Mouse (Mus musculus) embryonic facial prominence, embryonic 10.5 days (tissue): ENCODE data around the gene Lcorl. TPM values are rescaled to one million over a fixed set of nuclear protein-coding genes. Genes with fewer than 3 reads are reported as not detected.

Experiments used
- DNase-seq: peaks from one replicate; pipeline ENCODE4 v3.0.0-alpha.2; 2017; ENCODE audit warnings: low spot score
- H3K27ac ChIP-seq: fragments of 300-500 bp; sonication (generic); replicated peaks from 2 replicates; pipeline ENCODE4 v1.5.1; 2016; ENCODE audit warnings: mild to moderate bottlenecking
- H3K27me3 ChIP-seq: fragments of 300-500 bp; sonication (generic); replicated peaks from 2 replicates; pipeline ENCODE4 v1.6.1; 2016; ENCODE audit warnings: low read depth, mild to moderate bottlenecking; ENCODE audit not compliant: poor library complexity, severe bottlenecking
- H3K36me3 ChIP-seq: fragments of 300-500 bp; sonication (generic); replicated peaks from 2 replicates; pipeline ENCODE4 v1.6.1; 2016; ENCODE audit warnings: mild to moderate bottlenecking, moderate library complexity
- H3K4me1 ChIP-seq: fragments of 300-500 bp; sonication (generic); 2 replicates; pipeline ENCODE4 v1.6.1; 2016
- H3K4me3 ChIP-seq: fragments of 300-500 bp; sonication (generic); 2 replicates; pipeline ENCODE4 v1.5.1; 2016; ENCODE audit warnings: mild to moderate bottlenecking, moderate library complexity
- H3K9me3 ChIP-seq: fragments of 300-500 bp; sonication (generic); 2 replicates; pipeline ENCODE4 v1.6.1; 2016; ENCODE audit warnings: mild to moderate bottlenecking
- WGBS: fragments of 180-500 bp; shearing (Covaris S2); methylation state at CpG from one replicate; pipeline ENCODE4 v1.1.7; 2016; 5-methylcytosine and 5-hydroxymethylcytosine counted together
- polyA plus RNA-seq: library from polyadenylated mRNA; unstranded; fragments of >200 nt; fragmentation: Nextera tagmentation; extraction: Ambion mirVana; gene quantifications from 2 replicates; pipeline ENCODE4 v1.2.1, GENCODE M21; 2016

Gene Lcorl
- polyA plus RNA-seq, 1 experiment from 2014 or later = 29.2 TPM

GRCm38 (mm10) chr5:45844723-45845122, 12.7 kb downstream of the Lcorl start:
- H3K36me3 ChIP-seq = peaks cover 6% of the 10 kb centered on the region
- WGBS = 94% methylated on average over 6 of the region's 6 CpGs

GRCm38 (mm10) chr5:45835131-45835530, 22.3 kb downstream of the Lcorl start:
- no peak for DNase-seq
- no peak overlapping the region for H3K4me3 ChIP-seq
- H3K36me3 ChIP-seq = peaks cover 17% of the 10 kb centered on the region
- H3K27ac ChIP-seq = no peak overlapping the region
- H3K4me1 ChIP-seq = no peaks in the 10 kb centered on the region
- H3K27me3 ChIP-seq = no peaks in the 10 kb centered on the region
- 89% methylated on average over 2 of the region's 2 CpGs for WGBS
- peaks cover 14% of the 10 kb centered on the region for H3K9me3 ChIP-seq

More at GRCm38 (mm10) chr5:45844723-45845122, 12.7 kb downstream of the Lcorl start:
- Histone ChIP-seq H3K4me1 (no peaks in the 10 kb centered on the region), H3K4me3 (no peak overlapping the region), H3K9me3 (no peaks in the 10 kb centered on the region), H3K27me3 (no peaks in the 10 kb centered on the region), H3K27ac (no peak overlapping the region)
- no peak for DNase-seq

- Histone ChIP-seq H3K27ac (no peak overlapping the region), H3K4me3 (no peak overlapping the region), H3K36me3 (peaks cover 29% of the 10 kb centered on the region), H3K27me3 (no peaks in the 10 kb centered on the region), H3K4me1 (no peaks in the 10 kb centered on the region), H3K9me3 (peaks cover 24% of the 10 kb centered on the region)
- WGBS = 95% methylated on average over 4 of the region's 4 CpGs
- no peak for DNase-seq
Measured at GRCm38 (mm10) chr5:45811527-45811926, 45.9 kb downstream of the Lcorl start.

GRCm38 (mm10) chr5:45791864-45792263, 65.6 kb downstream of the Lcorl start:
- H3K27me3 ChIP-seq = no peaks in the 10 kb centered on the region
- H3K4me3 ChIP-seq = no peak overlapping the region
- 93% methylated on average over 7 of the region's 7 CpGs for WGBS
- H3K4me1 ChIP-seq = no peaks in the 10 kb centered on the region
- no peak overlapping the region for H3K27ac ChIP-seq
- H3K36me3 ChIP-seq = peaks cover 15% of the 10 kb centered on the region; the same call in 1 of the 2 replicates
- no peak for DNase-seq
- H3K9me3 ChIP-seq = no peaks in the 10 kb centered on the region

DNA sequence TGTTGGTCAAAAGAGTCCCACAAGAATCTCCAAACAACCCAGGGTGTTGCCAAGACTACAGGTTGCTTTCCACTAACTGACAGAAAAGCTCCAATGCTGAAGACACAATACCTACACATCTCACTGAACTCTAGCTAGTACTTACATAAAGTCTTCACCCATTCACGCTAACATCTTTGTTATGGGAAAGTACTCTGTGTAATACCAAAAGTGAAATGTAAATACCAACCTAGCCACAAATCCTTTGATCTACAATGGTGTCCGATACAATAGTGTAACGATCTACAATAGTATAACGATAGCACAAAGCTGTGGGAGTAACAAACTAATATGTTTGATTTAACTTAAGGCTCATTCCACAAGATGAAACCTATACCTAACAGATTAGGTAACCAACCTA, 67.2 kb downstream of the Lcorl start:
- Histone ChIP-seq H3K4me3 (no peak overlapping the region), H3K36me3 (peaks cover 15% of the 10 kb centered on the region; the same call in 1 of the 2 replicates), H3K4me1 (no peaks in the 10 kb centered on the region), H3K27me3 (no peaks in the 10 kb centered on the region), H3K27ac (no peak overlapping the region), H3K9me3 (no peaks in the 10 kb centered on the region)
- no peak for DNase-seq
- WGBS = 97% methylated on average over 4 of the region's 4 CpGs

DNA sequence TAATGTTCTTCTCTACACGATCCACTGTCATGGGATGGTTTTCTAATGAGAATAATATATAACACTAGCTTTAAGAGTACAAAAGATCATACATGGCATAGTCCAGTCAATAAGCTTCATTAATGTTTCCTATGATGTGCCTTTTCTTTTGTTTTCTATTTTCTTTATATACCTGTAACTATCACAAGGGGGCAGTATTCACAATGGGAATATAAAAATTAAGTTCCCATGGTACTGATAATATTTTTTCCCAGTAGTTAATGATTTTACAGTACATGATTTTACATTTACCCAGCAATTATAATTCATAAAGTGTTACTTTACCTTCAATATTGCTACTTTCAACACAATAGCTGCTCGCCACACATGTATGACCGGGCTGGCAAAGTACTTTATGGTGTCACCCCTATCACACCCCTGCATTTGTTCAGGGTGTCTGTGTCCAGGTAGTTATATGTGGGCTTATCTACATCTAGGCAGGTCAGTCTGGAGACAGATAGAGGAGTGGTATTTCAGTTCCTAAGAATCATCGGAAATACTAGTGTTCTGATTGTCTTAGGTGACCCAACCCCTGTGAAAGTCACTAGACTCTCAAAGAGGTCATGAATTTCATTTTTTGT, 99.8 kb downstream of the Lcorl start:
- no peaks in the 10 kb centered on the region for H3K4me1 ChIP-seq
- no peak for DNase-seq
- no peaks in the 10 kb centered on the region for H3K27me3 ChIP-seq
- no peak overlapping the region for H3K27ac ChIP-seq
- no peaks in the 10 kb centered on the region for H3K9me3 ChIP-seq
- WGBS = 89% methylated on average over 4 of the region's 4 CpGs
- H3K36me3 ChIP-seq = no peaks in the 10 kb centered on the region
- no peak overlapping the region for H3K4me3 ChIP-seq

GRCm38 (mm10) chr5:45737911-45738310, 119.5 kb downstream of the Lcorl start:
- WGBS = 100% methylated on average over 1 of the region's 1 CpGs
- Histone ChIP-seq H3K36me3 (peaks cover 32% of the 10 kb centered on the region), H3K9me3 (no peaks in the 10 kb centered on the region), H3K4me3 (no peak overlapping the region), H3K27me3 (no peaks in the 10 kb centered on the region), H3K4me1 (no peaks in the 10 kb centered on the region), H3K27ac (no peak overlapping the region)
- DNase-seq = no peak

DNA sequence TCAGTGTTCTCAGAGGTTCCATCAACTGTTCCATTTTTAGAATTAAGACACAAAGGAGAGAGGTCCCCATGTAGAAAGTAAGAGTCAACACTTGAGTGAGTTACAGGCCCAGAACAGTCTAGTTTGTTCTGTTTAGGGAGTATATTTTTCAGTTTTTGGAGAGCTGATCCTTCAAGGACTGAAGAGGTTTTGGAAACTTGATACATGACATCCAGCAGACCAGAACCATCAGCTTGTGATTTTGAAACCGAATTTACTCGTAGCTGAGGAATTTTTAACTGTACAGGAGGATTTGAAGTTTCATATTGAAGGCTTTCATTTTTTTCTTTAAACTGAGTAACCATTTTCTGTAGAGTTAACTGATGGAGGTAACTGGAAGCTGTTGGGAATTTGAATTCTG, 123.7 kb downstream of the Lcorl start:
- no peaks in the 10 kb centered on the region for H3K9me3 ChIP-seq
- WGBS = 85% methylated on average over 2 of the region's 2 CpGs
- no peak for DNase-seq
- peaks cover 19% of the 10 kb centered on the region for H3K36me3 ChIP-seq
- no peaks in the 10 kb centered on the region for H3K4me1 ChIP-seq
- no peak overlapping the region for H3K27ac ChIP-seq
- H3K4me3 ChIP-seq = no peak overlapping the region
- H3K27me3 ChIP-seq = no peaks in the 10 kb centered on the region

- H3K27ac ChIP-seq = no peak overlapping the region
- no peak overlapping the region for H3K4me3 ChIP-seq
- no peaks in the 10 kb centered on the region for H3K27me3 ChIP-seq
- 91% methylated on average over 6 of the region's 6 CpGs for WGBS
- H3K36me3 ChIP-seq = peaks cover 3% of the 10 kb centered on the region; the same call in 1 of the 2 replicates
- H3K9me3 ChIP-seq = no peaks in the 10 kb centered on the region
- no peak for DNase-seq
- no peaks in the 10 kb centered on the region for H3K4me1 ChIP-seq
Measured at GRCm38 (mm10) chr5:45718848-45719488, 138.4 kb downstream of the Lcorl start.

GRCm38 (mm10) chr5:45709653-45710052, 147.8 kb downstream of the Lcorl start:
- no peak overlapping the region for H3K27ac ChIP-seq
- no peak for DNase-seq
- no peaks in the 10 kb centered on the region for H3K4me1 ChIP-seq
- no peaks in the 10 kb centered on the region for H3K9me3 ChIP-seq
- WGBS = 86% methylated on average over 2 of the region's 2 CpGs
- H3K27me3 ChIP-seq = no peaks in the 10 kb centered on the region
- peaks cover 47% of the 10 kb centered on the region for H3K36me3 ChIP-seq
- no peak overlapping the region for H3K4me3 ChIP-seq

DNA sequence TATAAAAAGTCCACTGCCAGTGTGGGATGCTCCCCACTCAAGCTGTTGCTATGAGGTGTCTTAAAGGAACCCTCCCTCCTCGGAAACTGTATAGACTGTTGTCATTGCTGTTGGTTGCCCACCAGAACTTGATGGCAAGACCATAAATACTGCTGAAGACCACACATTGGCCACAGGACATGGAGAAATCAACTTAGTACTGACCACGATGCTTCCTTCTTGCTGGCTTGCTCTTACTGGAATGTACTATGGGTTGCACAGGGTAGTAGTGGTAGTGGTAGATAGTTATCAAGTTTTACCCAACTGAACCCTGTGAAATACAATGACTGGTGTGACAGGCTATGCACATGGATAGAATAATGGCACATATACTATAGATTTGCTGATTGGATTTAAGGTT, 150.6 kb downstream of the Lcorl start:
- DNase-seq = no peak
- Histone ChIP-seq H3K36me3 (peaks cover 58% of the 10 kb centered on the region), H3K4me1 (no peaks in the 10 kb centered on the region), H3K27me3 (no peaks in the 10 kb centered on the region), H3K4me3 (no peak overlapping the region), H3K27ac (no peak overlapping the region), H3K9me3 (no peaks in the 10 kb centered on the region)
- 94% methylated on average over 2 of the region's 2 CpGs for WGBS

DNA sequence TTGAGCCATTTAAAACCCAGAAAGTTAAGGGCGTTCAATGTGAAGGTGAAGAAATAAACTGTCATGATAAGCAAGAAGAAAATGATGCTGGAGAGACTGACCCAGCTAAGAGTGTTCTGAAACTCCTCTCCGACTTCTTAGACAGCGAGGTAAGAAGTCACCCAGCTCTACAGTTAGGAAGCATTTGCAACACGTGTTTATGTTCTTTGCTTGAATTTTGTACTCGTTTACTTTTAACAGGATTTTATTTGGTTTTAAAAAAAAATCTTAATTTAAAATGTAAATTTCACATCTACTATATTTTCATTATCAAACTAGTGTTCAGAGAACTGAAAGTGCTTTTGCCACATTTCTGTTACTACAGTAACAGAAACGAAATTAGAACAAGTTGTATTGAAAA, 165.7 kb downstream of the Lcorl start:
- 92% methylated on average over 6 of the region's 6 CpGs for WGBS

DNA sequence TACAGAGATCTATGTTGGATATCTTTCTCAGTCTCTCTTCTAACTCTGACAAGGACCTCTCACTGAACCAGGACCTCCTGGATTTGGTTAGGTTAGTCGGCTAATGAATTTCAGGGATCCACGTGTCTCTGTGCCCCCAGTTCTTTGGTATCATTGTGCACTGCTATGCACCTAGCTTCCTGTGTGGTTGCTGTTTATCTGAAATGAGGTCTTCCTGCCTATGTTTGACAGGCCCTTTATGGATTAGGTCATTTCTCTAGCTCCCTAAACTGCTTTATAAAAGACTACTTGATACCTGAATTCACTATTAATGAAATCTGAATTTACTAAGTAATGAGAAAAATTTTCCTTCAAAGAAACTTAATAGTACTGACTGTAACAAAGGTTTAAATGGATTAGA, 166.6 kb downstream of the Lcorl start:
- H3K4me3 ChIP-seq = no peak overlapping the region
- H3K27ac ChIP-seq = no peak overlapping the region
- H3K27me3 ChIP-seq = no peaks in the 10 kb centered on the region
- DNase-seq = no peak
- H3K9me3 ChIP-seq = no peaks in the 10 kb centered on the region
- 62% methylated on average over 2 of the region's 2 CpGs for WGBS
- peaks cover 66% of the 10 kb centered on the region for H3K36me3 ChIP-seq
- no peaks in the 10 kb centered on the region for H3K4me1 ChIP-seq

More for the DNA sequence above, 165.7 kb downstream of the Lcorl start:
- Histone ChIP-seq H3K4me3 (no peak overlapping the region), H3K27me3 (no peaks in the 10 kb centered on the region), H3K9me3 (no peaks in the 10 kb centered on the region), H3K36me3 (peaks cover 70% of the 10 kb centered on the region), H3K27ac (no peak overlapping the region), H3K4me1 (no peaks in the 10 kb centered on the region)
- no peak for DNase-seq
